ENCODE assay signal across 11 mouse cellular contexts in genomic region chr7:136797780-136798435, GRCm38 (mm10).
A peak's percentile ranks its signal among the peaks of the same experiment; 100 is the strongest.
DNase-seq lines count a peak whose midpoint lies in the region; ATAC-seq and TF ChIP-seq lines count a peak whose summit lies in the region.
"Had no signal": no experiment of that assay in that cellular context is flagged by ENCODE, and none has a peak within 500 bp of the region (broad histone marks: within the 10 kb centered on the region; RNA-seq: fewer than 3 reads in every experiment).

No protein-coding gene starts in this region.

- no peaks in the 10 kb centered on the region for H3K79me2 ChIP-seq in liver, adult 2 months (ENCODE audit: control insufficient read depth, insufficient read depth, low read length)

- no peak for TF ChIP-seq POLR2A in liver, adult 2 months (IDR thresholded peaks at IDR 0.05; ENCODE audit: extremely low read depth, insufficient read depth, low read length)

- H3K4me2 ChIP-seq in forebrain, embryonic 12.5 days, result no peak overlapping the region
- no peak overlapping the region for H3K4me2 ChIP-seq in forebrain, postnatal 0 days (ENCODE audit: low read depth)
- no peak overlapping the region for H3K4me2 ChIP-seq in liver, embryonic 11.5 days
- no peak overlapping the region for H3K4me2 ChIP-seq in intestine, embryonic 15.5 days (replicated peaks)
- H3K4me2 ChIP-seq in stomach, embryonic 14.5 days (replicated peaks; ENCODE audit: low read depth, low read length), result no peak overlapping the region

- no peak for TF ChIP-seq CTCF in forebrain, postnatal 0 days (IDR thresholded peaks at IDR 0.05; ENCODE audit: low read depth)
- no peak for TF ChIP-seq CTCF in liver, adult 2 months (IDR thresholded peaks at IDR 0.05; ENCODE audit: low read depth, low read length)

- H3K27me3 ChIP-seq in forebrain, embryonic 12.5 days, result peaks cover 33% of the 10 kb centered on the region
- H3K27me3 ChIP-seq in forebrain, postnatal 0 days (ENCODE audit: insufficient read depth, low read length), result peaks cover 4% of the 10 kb centered on the region; the same call in 1 of the 2 replicates
- peaks cover 6% of the 10 kb centered on the region; the same call in 1 of the 2 replicates for H3K27me3 ChIP-seq in liver, adult 2 months (ENCODE audit: control insufficient read depth, insufficient read depth, low read length)
- H3K27me3 ChIP-seq in liver, embryonic 11.5 days (replicated peaks; ENCODE audit: control insufficient read depth, insufficient read depth, low read length), result no peaks in the 10 kb centered on the region
- no peaks in the 10 kb centered on the region for H3K27me3 ChIP-seq in intestine, embryonic 15.5 days (replicated peaks)
- no peaks in the 10 kb centered on the region for H3K27me3 ChIP-seq in stomach, embryonic 14.5 days (ENCODE audit: control insufficient read depth, insufficient read depth, low read length)

- no peak overlapping the region for H3K9ac ChIP-seq in forebrain, embryonic 12.5 days
- no peak overlapping the region for H3K9ac ChIP-seq in forebrain, postnatal 0 days
- no peak overlapping the region for H3K9ac ChIP-seq in liver, adult 2 months (ENCODE audit: low read depth, low read length)
- H3K9ac ChIP-seq in liver, embryonic 11.5 days (ENCODE audit: low read depth, low read length), result no peak overlapping the region
- no peak overlapping the region for H3K9ac ChIP-seq in intestine, embryonic 15.5 days
- no peak overlapping the region for H3K9ac ChIP-seq in stomach, embryonic 14.5 days (replicated peaks; ENCODE audit: low read depth, low read length)

- WGBS in forebrain, embryonic 12.5 days, result 37% methylated on average over 11 of the region's 11 CpGs
- 45% methylated on average over 11 of the region's 11 CpGs for WGBS in forebrain, postnatal 0 days
- WGBS in liver, adult 2 months, result 76% methylated on average over 11 of the region's 11 CpGs
- 57% methylated on average over 11 of the region's 11 CpGs for WGBS in liver, embryonic 11.5 days
- 36% methylated on average over 11 of the region's 11 CpGs for WGBS in intestine, embryonic 15.5 days
- WGBS in stomach, embryonic 14.5 days, result 25% methylated on average over 11 of the region's 11 CpGs

- peaks cover 12% of the 10 kb centered on the region for H3K4me1 ChIP-seq in forebrain, embryonic 12.5 days
- H3K4me1 ChIP-seq in forebrain, postnatal 0 days (ENCODE audit: insufficient read depth), result no peaks in the 10 kb centered on the region
- H3K4me1 ChIP-seq in liver, adult 2 months (ENCODE audit: control insufficient read depth, insufficient read depth, low read length), result no peaks in the 10 kb centered on the region; the same call in 1 of the 2 replicates
- H3K4me1 ChIP-seq in liver, embryonic 11.5 days (replicated peaks; ENCODE audit: control insufficient read depth, insufficient read depth, low read length), result 0 out of 2 replicates have a peak, but pooled peaks cover 2% of the 10 kb centered on the region
- 0 out of 2 replicates have a peak, but pooled peaks cover 11% of the 10 kb centered on the region for H3K4me1 ChIP-seq in intestine, embryonic 15.5 days (replicated peaks)
- peaks cover 13% of the 10 kb centered on the region; the same call in 1 of the 2 replicates for H3K4me1 ChIP-seq in stomach, embryonic 14.5 days (ENCODE audit: control insufficient read depth, insufficient read depth, low read length)

- H3K36me3 ChIP-seq in forebrain, embryonic 12.5 days (replicated peaks), result no peaks in the 10 kb centered on the region
- H3K36me3 ChIP-seq in forebrain, postnatal 0 days (ENCODE audit: insufficient read depth), result no peaks in the 10 kb centered on the region
- H3K36me3 ChIP-seq in liver, adult 2 months (ENCODE audit: control insufficient read depth, insufficient read depth, low read length), result no peaks in the 10 kb centered on the region
- no peaks in the 10 kb centered on the region for H3K36me3 ChIP-seq in liver, embryonic 11.5 days (ENCODE audit: control insufficient read depth, insufficient read depth, low read length)
- no peaks in the 10 kb centered on the region for H3K36me3 ChIP-seq in intestine, embryonic 15.5 days
- no peaks in the 10 kb centered on the region for H3K36me3 ChIP-seq in stomach, embryonic 14.5 days (ENCODE audit: control insufficient read depth, insufficient read depth, low read length)

- no peak overlapping the region for H3K4me3 ChIP-seq in forebrain, embryonic 12.5 days (replicated peaks)
- H3K4me3 ChIP-seq in forebrain, postnatal 0 days (ENCODE audit: low read depth, low read length), result no peak overlapping the region
- H3K4me3 ChIP-seq in liver, adult 2 months (ENCODE audit: insufficient read depth, low read depth, low read length), result no peak overlapping the region
- H3K4me3 ChIP-seq in liver, embryonic 11.5 days (ENCODE audit: low read depth, low read length), result no peak overlapping the region
- no peak overlapping the region for H3K4me3 ChIP-seq in intestine, embryonic 15.5 days (replicated peaks)
- no peak overlapping the region for H3K4me3 ChIP-seq in stomach, embryonic 14.5 days (ENCODE audit: low read depth, low read length)

- intact Hi-C loops in heart, postnatal 25 days (cut with DNase I), result no loop called here

- H3K9me3 ChIP-seq in forebrain, embryonic 12.5 days, result no peaks in the 10 kb centered on the region
- H3K9me3 ChIP-seq in forebrain, postnatal 0 days (ENCODE audit: low read length), result no peaks in the 10 kb centered on the region
- no peaks in the 10 kb centered on the region for H3K9me3 ChIP-seq in liver, embryonic 11.5 days (ENCODE audit: control insufficient read depth, low read length)
- H3K9me3 ChIP-seq in intestine, embryonic 15.5 days, result no peaks in the 10 kb centered on the region
- H3K9me3 ChIP-seq in stomach, embryonic 14.5 days (ENCODE audit: control insufficient read depth, low read depth, low read length), result no peaks in the 10 kb centered on the region

- no peak overlapping the region for H3K27ac ChIP-seq in forebrain, embryonic 12.5 days
- no peak overlapping the region for H3K27ac ChIP-seq in forebrain, postnatal 0 days (ENCODE audit: low read depth, low read length)
- no peak overlapping the region for H3K27ac ChIP-seq in liver, adult 2 months (replicated peaks; ENCODE audit: insufficient read depth, low read depth, low read length)
- H3K27ac ChIP-seq in liver, embryonic 11.5 days (ENCODE audit: low read depth, low read length), result no peak overlapping the region
- H3K27ac ChIP-seq in intestine, embryonic 15.5 days, result no peak overlapping the region
- H3K27ac ChIP-seq in stomach, embryonic 14.5 days (ENCODE audit: low read length), result peak overlapping the region; percentile 66; the same call in 1 of the 2 replicates

- 0 out of 2 replicates have a peak, but pooled peaks have one; percentile 17 for ATAC-seq in forebrain, embryonic 12.5 days (ENCODE audit: low FRiP score)
- ATAC-seq in forebrain, postnatal 0 days, result no peak
- no peak for ATAC-seq in liver, embryonic 11.5 days (replicated peaks; ENCODE audit: low FRiP score)
- ATAC-seq in intestine, embryonic 15.5 days, result peak; percentile 81
- ATAC-seq in stomach, embryonic 14.5 days (ENCODE audit: insufficient number of reproducible peaks, insufficient read depth, low FRiP score, low read depth), result peak; percentile 75; the same call in 1 of the 2 replicates

- no peak for DNase-seq in forebrain, postnatal 0 days
- DNase-seq in liver, adult 2 months (ENCODE audit: extremely low read depth, low read depth, low spot score), result peak; percentile 10
- no peak for DNase-seq in liver, embryonic 11.5 days (ENCODE audit: low spot score)
- DNase-seq in spleen, adult 12 weeks (ENCODE audit: low spot score), result no peak
- no peak for DNase-seq in heart, postnatal 25 days (ENCODE audit: low spot score)
- DNase-seq: adrenal gland, adult 2 months; cerebellum, adult 8-10 months; kidney, adult 2 months had no signal

Comparison
In these comparisons a context has a peak if more than half of its experiments do, and no peak if none do; other contexts are left out.
1. ATAC-seq: peak in forebrain, embryonic 12.5 days (single experiment), intestine, embryonic 15.5 days (single experiment) and stomach, embryonic 14.5 days (single experiment); none in forebrain, postnatal 0 days (single experiment) and liver, embryonic 11.5 days (single experiment).